Mouse (Mus musculus) liver, embryonic 14.5 days (tissue): ENCODE measurements around the gene Osbpl10. TPM values are rescaled to one million over a fixed set of nuclear protein-coding genes. Genes with fewer than 3 reads are reported as not detected.
A peak's percentile ranks its signal among the peaks of the same experiment; 100 is the strongest.
"Not testable (repeated sequence)": the region's sequence is repeated elsewhere in the genome, so short reads cannot be mapped to it uniquely, and the experiment has no call there.

Experiments
- ATAC-seq: fragments of 200-750 bp; cut with Nextera tagmentation; 2 replicates; pipeline ENCODE4 v1.8.0; 2017; ENCODE audit warnings: moderate number of reproducible peaks, mild to moderate bottlenecking, moderate library complexity; ENCODE audit not compliant: insufficient read depth
- DNase-seq, 3 experiments: peaks; one replicate each; pipeline ENCODE4 v3.0.0-alpha.2; 2012 to 2013; ENCODE audit warnings: low read depth in 3 of 3, low spot score in 3 of 3
- H3K27ac ChIP-seq: fragments of 300-500 bp; sonication (generic); 2 replicates; pipeline ENCODE4 v1.5.1; 2014; ENCODE audit warnings: moderate library complexity, mild to moderate bottlenecking, control low read depth, inconsistent platforms
- H3K27me3 ChIP-seq: fragments of 300-500 bp; sonication (generic); 2 replicates; pipeline ENCODE4 v1.6.1; 2014; ENCODE audit warnings: mild to moderate bottlenecking, low read length, moderate library complexity; ENCODE audit not compliant: control insufficient read depth, insufficient read depth
- H3K36me3 ChIP-seq: fragments of 300-500 bp; sonication (generic); replicated peaks from 2 replicates; pipeline ENCODE4 v1.6.1; 2014; ENCODE audit warnings: low read depth; ENCODE audit not compliant: control insufficient read depth, insufficient read depth
- H3K4me1 ChIP-seq, 2 experiments: fragments of 200-500 bp in 1 of 2; fragments of 300-500 bp in 1 of 2; sonication (generic) in 1 of 2; replicated peaks; 2 replicates each; pipeline ENCODE4 v1.6.1; 2012 to 2014; ENCODE audit warnings: antibody characterized with exemption in 1 of 2, inconsistent platforms in 1 of 2, low read length in 1 of 2; ENCODE audit not compliant: control insufficient read depth in 2 of 2, insufficient read depth in 2 of 2
- H3K4me2 ChIP-seq: fragments of 300-500 bp; sonication (generic); 2 replicates; pipeline ENCODE4 v1.6.1; 2014; ENCODE audit warnings: low read depth, mild to moderate bottlenecking, control low read depth, moderate library complexity
- H3K4me3 ChIP-seq, 2 experiments: fragments of 200-500 bp in 1 of 2; fragments of 300-500 bp in 1 of 2; sonication (generic) in 1 of 2; 2 replicates each; pipeline ENCODE4 v1.5.1; 2012 to 2014; ENCODE audit warnings: low read depth in 2 of 2, low read length in 2 of 2, mild to moderate bottlenecking in 2 of 2, control low read depth in 1 of 2, inconsistent platforms in 1 of 2, moderate library complexity in 1 of 2; ENCODE audit not compliant: insufficient read depth in 1 of 2
- H3K9ac ChIP-seq: fragments of 300-500 bp; sonication (generic); replicated peaks from 2 replicates; pipeline ENCODE4 v1.6.1; 2014; ENCODE audit warnings: mild to moderate bottlenecking, control low read depth, moderate library complexity
- H3K9me3 ChIP-seq: fragments of 300-500 bp; sonication (generic); 2 replicates; pipeline ENCODE4 v1.6.1; 2016; ENCODE audit warnings: low read length, mixed read lengths; ENCODE audit not compliant: control insufficient read depth
- CTCF ChIP-seq: IDR thresholded peaks from 2 replicates; pipeline ENCODE4 v1.5.1; 2016; ENCODE audit warnings: antibody characterized with exemption, low read depth, control low read depth
- EP300 ChIP-seq: IDR thresholded peaks from 2 replicates; pipeline ENCODE4 v1.6.1; 2016; ENCODE audit warnings: antibody characterized with exemption, low read depth
- WGBS: fragments of 180-500 bp; shearing (Covaris S2); extraction: QIAGEN DNeasy Blood & Tissue Kit; methylation state at CpG from one replicate; pipeline ENCODE4 v1.1.7; 2014; ENCODE audit not compliant: insufficient replicate concordance; 5-methylcytosine and 5-hydroxymethylcytosine counted together
- polyA plus RNA-seq, 2 experiments: library from polyadenylated mRNA; depleted of rRNA in 1 of 2; stranded (reverse) in 1 of 2; unstranded in 1 of 2; fragments of >200 nt; fragmentation: Nextera tagmentation in 1 of 2; extraction: Ambion mirVana in 1 of 2; gene quantifications; 2 replicates each; pipeline versions ENCODE4 v1.2.1 to v1.2.3; 2012 to 2014

Osbpl10 gene
- polyA plus RNA-seq, 2 experiments, result 0.08 to 0.29 TPM

- Histone ChIP-seq H3K27me3 (no peaks in the 10 kb centered on the region), H3K9me3 (no peaks in the 10 kb centered on the region), H3K4me3 (no peak overlapping the region), H3K27ac (no peak overlapping the region), H3K9ac (no peak overlapping the region), H3K4me1 (no peaks in the 10 kb centered on the region), H3K36me3 (no peaks in the 10 kb centered on the region), H3K4me2 (no peak overlapping the region)
- no peak for TF ChIP-seq EP300
- no peak for TF ChIP-seq CTCF
- WGBS, result 38% methylated on average over 4 of the region's 4 CpGs
- ATAC-seq (no peak), DNase-seq (no peak)
Observed at GRCm38 (mm10) chr9:114960043-114960789, 18.2 kb upstream of the Osbpl10 start.

GRCm38 (mm10) chr9:114960844-114961243 lies 17.5 kb upstream of the Osbpl10 start:
- Histone ChIP-seq H3K9ac (no peak overlapping the region), H3K36me3 (no peaks in the 10 kb centered on the region), H3K4me2 (no peak overlapping the region), H3K27me3 (no peaks in the 10 kb centered on the region), H3K4me1 (no peaks in the 10 kb centered on the region), H3K9me3 (no peaks in the 10 kb centered on the region), H3K27ac (no peak overlapping the region), H3K4me3 (no peak overlapping the region)
- DNase-seq (no peak), ATAC-seq (no peak)
- WGBS, result 52% methylated on average over 6 of the region's 6 CpGs
- TF ChIP-seq EP300, result no peak
- no peak for TF ChIP-seq CTCF

GRCm38 (mm10) chr9:114964093-114964492 lies 14.3 kb upstream of the Osbpl10 start:
- no peak overlapping the region for H3K4me2 ChIP-seq
- no peaks in the 10 kb centered on the region for H3K4me1 ChIP-seq
- 44% methylated on average over 3 of the region's 3 CpGs for WGBS
- H3K27me3 ChIP-seq, result no peaks in the 10 kb centered on the region
- H3K9ac ChIP-seq, result no peak overlapping the region
- no peak overlapping the region for H3K4me3 ChIP-seq
- no peak for DNase-seq
- no peak for TF ChIP-seq CTCF
- TF ChIP-seq EP300, result no peak
- ATAC-seq, result no peak
- H3K27ac ChIP-seq, result no peak overlapping the region
- no peaks in the 10 kb centered on the region for H3K9me3 ChIP-seq
- no peaks in the 10 kb centered on the region for H3K36me3 ChIP-seq

- WGBS, result 73% methylated on average over 7 of the region's 7 CpGs
- H3K27me3 ChIP-seq, ATAC-seq, H3K4me2 ChIP-seq, H3K27ac ChIP-seq, H3K36me3 ChIP-seq, H3K4me1 ChIP-seq, H3K9ac ChIP-seq, H3K4me3 ChIP-seq, DNase-seq, H3K9me3 ChIP-seq: not testable (repeated sequence)
Observed at GRCm38 (mm10) chr9:114966286-114966685, 12.1 kb upstream of the Osbpl10 start.

- ATAC-seq, result no peak
- peak overlapping the region; percentile 62 for H3K4me2 ChIP-seq
Observed at GRCm38 (mm10) chr9:114977461-114978280, 698 bp upstream of the Osbpl10 start.

More at GRCm38 (mm10) chr9:114977461-114978280, 698 bp upstream of the Osbpl10 start:
- WGBS, result 7% methylated on average over 30 of the region's 31 CpGs
- DNase-seq, result no peak
- Histone ChIP-seq H3K27ac (no peak overlapping the region), H3K9me3 (no peaks in the 10 kb centered on the region), H3K27me3 (peaks cover 29% of the 10 kb centered on the region), H3K9ac (no peak overlapping the region), H3K4me3 (peak overlapping the region; percentile 13 to 53; a peak in 3 of 4 replicates), H3K4me1 (no peaks in the 10 kb centered on the region), H3K36me3 (no peaks in the 10 kb centered on the region)
- TF ChIP-seq EP300 (no peak), CTCF (no peak)
